Mouse (Mus musculus) MEL (cell line): ENCODE measurements at regions not wholly inside any gene's neighbourhood (a gene's known extent, or its start where the extent isn't known, plus 50 kb on each side); places are given as distances from the start of the nearest gene placed in this dataset.

ENCODE experiments used
- DNase-seq: peaks from one replicate; pipeline ENCODE4 v3.0.0; 2011; ENCODE audit warnings: low read depth, low spot score
- H3K27ac ChIP-seq: 2 replicates; pipeline ENCODE4 v1.5.1; 2012; ENCODE audit warnings: low read depth, mild to moderate bottlenecking, control low read depth, low read length, moderate library complexity; ENCODE audit not compliant: control insufficient read depth
- H3K27me3 ChIP-seq, 2 experiments: fragments of 150-350 bp in 1 of 2; sonication (generic) in 1 of 2; 2 replicates each; pipeline ENCODE4 v1.6.1; 2012; ENCODE audit warnings: low read length in 2 of 2, mild to moderate bottlenecking in 2 of 2, improper control_type of control experiment in 1 of 2, moderate library complexity in 1 of 2; ENCODE audit not compliant: insufficient read depth in 2 of 2, control insufficient read depth in 1 of 2
- H3K36me3 ChIP-seq, 2 experiments: 2 replicates each; pipeline ENCODE4 v1.6.1; 2012 to 2014; ENCODE audit warnings: low read length in 2 of 2, improper control_type of control experiment in 1 of 2, inconsistent platforms in 1 of 2, mild to moderate bottlenecking in 1 of 2; ENCODE audit not compliant: insufficient read depth in 2 of 2, control insufficient read depth in 1 of 2
- H3K4me1 ChIP-seq, 2 experiments: fragments of 150-350 bp in 1 of 2; sonication (generic) in 1 of 2; 2 replicates each; pipeline ENCODE4 v1.6.1; 2012; ENCODE audit warnings: low read length in 2 of 2, improper control_type of control experiment in 1 of 2, mild to moderate bottlenecking in 1 of 2; ENCODE audit not compliant: insufficient read depth in 2 of 2, control insufficient read depth in 1 of 2
- H3K4me3 ChIP-seq, 2 experiments: fragments of 150-350 bp in 1 of 2; sonication (generic) in 1 of 2; 2 replicates each; pipeline ENCODE4 v1.5.1; 2012; ENCODE audit warnings: low read depth in 2 of 2, low read length in 2 of 2, mild to moderate bottlenecking in 2 of 2, moderate library complexity in 2 of 2, control low read depth in 1 of 2, improper control_type of control experiment in 1 of 2; ENCODE audit not compliant: control insufficient read depth in 1 of 2, insufficient read depth in 1 of 2
- H3K79me2 ChIP-seq: 2 replicates; pipeline ENCODE4 v1.6.1; 2012; ENCODE audit warnings: mild to moderate bottlenecking, low read length, moderate library complexity; ENCODE audit not compliant: control insufficient read depth, poor library complexity, insufficient read depth
- H3K9ac ChIP-seq: 2 replicates; pipeline ENCODE4 v1.6.1; 2012; ENCODE audit warnings: low read depth, mild to moderate bottlenecking, control low read depth, low read length, moderate library complexity; ENCODE audit not compliant: control insufficient read depth, poor library complexity, severe bottlenecking
- H3K9me3 ChIP-seq: fragments of 150-350 bp; sonication (generic); replicated peaks from 2 replicates; pipeline ENCODE4 v1.6.1; 2012; ENCODE audit warnings: mild to moderate bottlenecking, low read length, improper control_type of control experiment, moderate library complexity; ENCODE audit not compliant: insufficient read depth
- BHLHE40 ChIP-seq: IDR thresholded peaks from 2 replicates; pipeline ENCODE4 v1.6.1; 2012; ENCODE audit warnings: low read depth, mild to moderate bottlenecking, inconsistent platforms, low read length, improper control_type of control experiment, borderline replicate concordance
- CHD1 ChIP-seq: IDR thresholded peaks from 2 replicates; pipeline ENCODE4 v1.6.1; 2012; ENCODE audit warnings: low read depth, mild to moderate bottlenecking, inconsistent platforms, low read length, improper control_type of control experiment
- CHD2 ChIP-seq: IDR thresholded peaks from 2 replicates; pipeline ENCODE4 v1.6.1; 2011; ENCODE audit warnings: low read length, improper control_type of control experiment
- ELF1 ChIP-seq: IDR thresholded peaks from 2 replicates; pipeline ENCODE4 v1.6.1; 2014; ENCODE audit warnings: low read depth, mild to moderate bottlenecking, inconsistent platforms, low read length, improper control_type of control experiment, moderate library complexity
- EP300 ChIP-seq, 2 experiments: IDR thresholded peaks; 2 replicates each; pipeline ENCODE4 v1.6.1; 2011; ENCODE audit warnings: improper control_type of control experiment in 2 of 2, low read length in 2 of 2, low read depth in 1 of 2, mild to moderate bottlenecking in 1 of 2
- ETS1 ChIP-seq: IDR thresholded peaks from 2 replicates; pipeline ENCODE4 v1.6.1; 2012; ENCODE audit warnings: low read depth, mild to moderate bottlenecking, inconsistent platforms, low read length, improper control_type of control experiment, moderate library complexity
- GABPA ChIP-seq: IDR thresholded peaks from 2 replicates; pipeline ENCODE4 v1.6.1; 2012; ENCODE audit warnings: low read depth, mild to moderate bottlenecking, inconsistent platforms, low read length, improper control_type of control experiment, moderate library complexity
- GATA1 ChIP-seq: IDR thresholded peaks from 2 replicates; pipeline ENCODE4 v1.6.1; 2011; ENCODE audit warnings: low read depth, low read length, improper control_type of control experiment
- HCFC1 ChIP-seq: IDR thresholded peaks from 2 replicates; pipeline ENCODE4 v1.6.1; 2012; ENCODE audit warnings: low read depth, mild to moderate bottlenecking, inconsistent platforms, low read length, improper control_type of control experiment, moderate library complexity
- JUND ChIP-seq: IDR thresholded peaks from 2 replicates; pipeline ENCODE4 v1.6.1; 2011; ENCODE audit warnings: low read depth, mild to moderate bottlenecking, improper control_type of control experiment, low read length
- KAT2A ChIP-seq: conservative IDR thresholded peaks from 2 replicates; pipeline ENCODE4 v1.6.1; 2012; ENCODE audit warnings: low read depth, low read length, improper control_type of control experiment, inconsistent platforms
- MAFK ChIP-seq: IDR thresholded peaks from 2 replicates; pipeline ENCODE4 v1.6.1; 2011; ENCODE audit warnings: low read depth, mild to moderate bottlenecking, low read length, improper control_type of control experiment, borderline replicate concordance
- MAX ChIP-seq: IDR thresholded peaks from 2 replicates; pipeline ENCODE4 v1.6.1; 2011; ENCODE audit warnings: low read length, improper control_type of control experiment
- MAZ ChIP-seq: IDR thresholded peaks from 2 replicates; pipeline ENCODE4 v1.6.1; 2012; ENCODE audit warnings: low read depth, mild to moderate bottlenecking, inconsistent platforms, low read length, improper control_type of control experiment
- MXI1 ChIP-seq: IDR thresholded peaks from 2 replicates; pipeline ENCODE4 v1.6.1; 2011; ENCODE audit warnings: mild to moderate bottlenecking, low read depth, low read length, improper control_type of control experiment
- NELFE ChIP-seq: IDR thresholded peaks from 2 replicates; pipeline ENCODE4 v1.6.1; 2011; ENCODE audit warnings: low read depth, low read length, improper control_type of control experiment
- NRF1 ChIP-seq: IDR thresholded peaks from 2 replicates; pipeline ENCODE4 v1.6.1; 2014; ENCODE audit warnings: low read depth, mild to moderate bottlenecking, inconsistent platforms, low read length, improper control_type of control experiment, moderate library complexity; ENCODE audit not compliant: poor library complexity, insufficient read depth, severe bottlenecking
- POLR2A ChIP-seq, 2 experiments: IDR thresholded peaks; 2 replicates each; pipeline ENCODE4 v1.6.1; 2011 to 2012; ENCODE audit warnings: low read length in 2 of 2, mild to moderate bottlenecking in 2 of 2, control low read depth in 1 of 2, improper control_type of control experiment in 1 of 2, low read depth in 1 of 2, moderate library complexity in 1 of 2; ENCODE audit not compliant: control insufficient read depth in 1 of 2, insufficient read depth in 1 of 2, poor library complexity in 1 of 2
- POLR2AphosphoS2 ChIP-seq: IDR thresholded peaks from 2 replicates; pipeline ENCODE4 v1.6.1; 2011; ENCODE audit warnings: low read length, improper control_type of control experiment
- POLR2AphosphoS5 ChIP-seq: IDR thresholded peaks from 2 replicates; pipeline ENCODE4 v1.6.1; 2012; ENCODE audit warnings: low read depth, borderline replicate concordance, mild to moderate bottlenecking, inconsistent platforms, low read length, moderate library complexity, mixed read lengths
- SIN3A ChIP-seq: IDR thresholded peaks from 2 replicates; pipeline ENCODE4 v1.6.1; 2012; ENCODE audit warnings: low read length, improper control_type of control experiment, inconsistent platforms
- SMC3 ChIP-seq: IDR thresholded peaks from 2 replicates; pipeline ENCODE4 v1.6.1; 2011; ENCODE audit warnings: low read depth, low read length, improper control_type of control experiment
- TCF12 ChIP-seq: IDR thresholded peaks from 2 replicates; pipeline ENCODE4 v1.6.1; 2014; ENCODE audit warnings: low read depth, mild to moderate bottlenecking, inconsistent platforms, low read length, improper control_type of control experiment, moderate library complexity
- UBTF ChIP-seq: IDR thresholded peaks from 2 replicates; pipeline ENCODE4 v1.6.1; 2012; ENCODE audit warnings: low read depth, mild to moderate bottlenecking, inconsistent platforms, low read length, improper control_type of control experiment, moderate library complexity, borderline replicate concordance; ENCODE audit not compliant: insufficient read depth
- USF1 ChIP-seq: IDR thresholded peaks from 2 replicates; pipeline ENCODE4 v1.6.1; 2014; ENCODE audit warnings: low read depth, mild to moderate bottlenecking, inconsistent platforms, low read length, improper control_type of control experiment, moderate library complexity
- USF2 ChIP-seq, 2 experiments: IDR thresholded peaks; 2 replicates each; pipeline ENCODE4 v1.6.1; 2011 to 2012; ENCODE audit warnings: improper control_type of control experiment in 2 of 2, low read length in 2 of 2, borderline replicate concordance in 1 of 2, inconsistent platforms in 1 of 2, low read depth in 1 of 2, mild to moderate bottlenecking in 1 of 2; ENCODE audit not compliant: insufficient read depth in 1 of 2
- ZKSCAN1 ChIP-seq: IDR thresholded peaks from 2 replicates; pipeline ENCODE4 v1.6.1; 2012; ENCODE audit warnings: low read depth, mild to moderate bottlenecking, inconsistent platforms, low read length, improper control_type of control experiment, moderate library complexity
- ZNF384 ChIP-seq: IDR thresholded peaks from 2 replicates; pipeline ENCODE4 v1.6.1; 2012; ENCODE audit warnings: low read depth, mild to moderate bottlenecking, inconsistent platforms, low read length, improper control_type of control experiment

- DNase-seq: no peak
- H3K27me3 ChIP-seq: peaks cover 0 to 2% of the 10 kb centered on the region in 2 experiments; a peak in 3 of 4 replicates
- H3K79me2 ChIP-seq: no peaks in the 10 kb centered on the region
- no peak overlapping the region for H3K4me3 ChIP-seq
- H3K9me3 ChIP-seq: no peaks in the 10 kb centered on the region
- no peaks in the 10 kb centered on the region for H3K4me1 ChIP-seq
- TF ChIP-seq ELF1 (no peak), ZNF384 (no peak), GATA1 (no peak), HCFC1 (no peak), KAT2A (no peak), SIN3A (no peak), ZKSCAN1 (no peak), UBTF (no peak), ETS1 (no peak), GABPA (no peak), JUND (no peak), POLR2A (IDR thresholded peaks at IDR 0.05; ENCODE audit: control insufficient read depth in 1 of 2, insufficient read depth in 1 of 2, low read depth in 1 of 2, low read length in 2 of 2, poor library complexity in 1 of 2) (no peak), POLR2AphosphoS5 (no peak), MAZ (no peak), MAFK (no peak), CHD2 (no peak), EP300 (IDR thresholded peaks at IDR 0.05; ENCODE audit: low read depth in 1 of 2, low read length in 2 of 2) (no peak), USF1 (no peak)
- TF ChIP-seq, all 39 proteins: peak for 0
- Histone ChIP-seq H3K27ac (no peak overlapping the region), H3K9ac (no peak overlapping the region), H3K36me3 (no peaks in the 10 kb centered on the region; a peak in 1 of 4 replicates)
Measured at GRCm38 (mm10) chr10:120625474-120625873, 149.2 kb upstream of the Hmga2 start.

GRCm38 (mm10) chr10:120624203-120624942 lies 148.1 kb upstream of the Hmga2 start:
- Histone ChIP-seq H3K4me3 (no peak overlapping the region), H3K9me3 (no peaks in the 10 kb centered on the region), H3K9ac (no peak overlapping the region), H3K27ac (no peak overlapping the region), H3K36me3 (no peaks in the 10 kb centered on the region; a peak in 1 of 4 replicates), H3K4me1 (no peaks in the 10 kb centered on the region), H3K79me2 (no peaks in the 10 kb centered on the region), H3K27me3 (peaks cover 0 to 2% of the 10 kb centered on the region in 2 experiments; a peak in 3 of 4 replicates)
- TF ChIP-seq SMC3: no peak
- TF ChIP-seq GATA1: no peak
- TF ChIP-seq UBTF: no peak
- TF ChIP-seq TCF12: no peak
- no peak for TF ChIP-seq USF2 (IDR thresholded peaks at IDR 0.05; ENCODE audit: borderline replicate concordance in 1 of 2, insufficient read depth in 1 of 2, low read depth in 1 of 2, low read length in 2 of 2)
- no peak for TF ChIP-seq NRF1
- TF ChIP-seq CHD1: no peak
- no peak for TF ChIP-seq MAX
- TF ChIP-seq ZNF384: no peak
- TF ChIP-seq SIN3A: no peak
- TF ChIP-seq MAFK: no peak
- TF ChIP-seq MXI1: no peak
- no peak for TF ChIP-seq BHLHE40
- TF ChIP-seq POLR2AphosphoS2: no peak
- no peak for TF ChIP-seq NELFE
- no peak for DNase-seq
